Mouse (Mus musculus): ENCODE measurements around the gene Ugt1a8. TPM values are rescaled to one million over a fixed set of nuclear protein-coding genes. Genes with fewer than 3 reads are reported as not detected.
"Not testable (repeated sequence)": the region's sequence is repeated elsewhere in the genome, so short reads cannot be mapped to it uniquely, and the experiment has no call there.

Ugt1a8 gene
- total and polyA plus RNA-seq, 3 experiments: not detected

DNA sequence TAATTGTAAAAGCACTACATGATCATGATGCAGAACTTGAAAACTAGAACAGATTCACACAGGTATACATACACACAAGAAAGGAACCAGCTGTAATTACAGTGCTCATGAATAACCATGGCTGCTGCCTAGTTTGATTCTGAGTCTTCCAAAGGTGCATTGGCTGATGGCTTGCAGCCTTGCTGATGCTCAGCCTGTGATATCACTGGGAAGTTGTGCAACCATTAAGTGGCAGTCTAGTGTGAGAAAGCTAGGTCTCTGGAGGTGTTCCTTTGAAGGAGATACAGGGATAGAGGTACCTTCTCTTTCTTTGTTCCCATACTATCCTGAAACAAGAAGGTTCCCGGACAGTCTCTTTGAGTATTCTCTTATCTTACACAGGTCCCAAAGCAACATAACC is 131.4 kb downstream of the Ugt1a8 start:
- no peak for ATAC-seq (ENCODE audit: extremely low read depth, insufficient number of reproducible peaks, low FRiP score, poor library complexity, severe bottlenecking)
- Histone ChIP-seq H3K4me3 (ENCODE audit: low read depth, low read length) (no peak overlapping the region), H3K36me3 (replicated peaks) (no peaks in the 10 kb centered on the region), H3K9me3 (replicated peaks) (no peaks in the 10 kb centered on the region), H3K27me3 (ENCODE audit: insufficient read depth, low read length) (no peaks in the 10 kb centered on the region), H3K4me1 (ENCODE audit: insufficient read depth, low read depth, low read length) (no peaks in the 10 kb centered on the region)
- no peak for DNase-seq (ENCODE audit: low spot score)
- TF ChIP-seq GATA2 (IDR thresholded peaks at IDR 0.05; ENCODE audit: borderline replicate concordance, low read depth, low read length) (no peak), POLR2AphosphoS5 (IDR thresholded peaks at IDR 0.05; ENCODE audit: insufficient replicate concordance, low read depth, low read length) (no peak), TAL1 (conservative IDR thresholded peaks at IDR 0.05; ENCODE audit: low read depth, low read length) (no peak), GATA1 (IDR thresholded peaks at IDR 0.05; ENCODE audit: borderline replicate concordance, low read length) (no peak), CTCF (IDR thresholded peaks at IDR 0.05; ENCODE audit: low read depth, low read length) (no peak)

DNA sequence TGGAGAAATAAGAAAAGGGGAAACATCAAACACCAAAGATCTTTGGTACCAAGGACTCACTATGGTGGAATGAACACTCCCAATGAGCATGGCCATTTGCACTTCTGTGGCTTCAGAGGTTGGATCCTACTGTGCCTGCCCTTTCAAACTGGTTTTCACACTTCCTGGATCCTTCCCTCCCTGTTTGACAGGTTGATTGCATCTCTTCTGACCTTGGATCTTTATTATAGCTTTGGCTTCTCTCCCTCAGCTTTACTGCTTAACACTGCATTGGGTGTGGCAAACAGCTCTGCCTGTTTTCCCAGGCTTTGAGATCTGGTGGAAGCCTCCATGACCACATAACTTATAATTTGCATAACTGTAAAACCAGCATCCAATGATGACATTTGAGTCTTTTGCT is 132.7 kb downstream of the Ugt1a8 start:
- TF ChIP-seq GATA1 (IDR thresholded peaks at IDR 0.05; ENCODE audit: borderline replicate concordance, low read length): no peak
- TF ChIP-seq CTCF (IDR thresholded peaks at IDR 0.05; ENCODE audit: low read depth, low read length): no peak
- TF ChIP-seq TAL1 (conservative IDR thresholded peaks at IDR 0.05; ENCODE audit: low read depth, low read length): no peak
- TF ChIP-seq GATA2 (IDR thresholded peaks at IDR 0.05; ENCODE audit: borderline replicate concordance, low read depth, low read length): no peak
- TF ChIP-seq POLR2AphosphoS5 (IDR thresholded peaks at IDR 0.05; ENCODE audit: insufficient replicate concordance, low read depth, low read length): no peak

DNA sequence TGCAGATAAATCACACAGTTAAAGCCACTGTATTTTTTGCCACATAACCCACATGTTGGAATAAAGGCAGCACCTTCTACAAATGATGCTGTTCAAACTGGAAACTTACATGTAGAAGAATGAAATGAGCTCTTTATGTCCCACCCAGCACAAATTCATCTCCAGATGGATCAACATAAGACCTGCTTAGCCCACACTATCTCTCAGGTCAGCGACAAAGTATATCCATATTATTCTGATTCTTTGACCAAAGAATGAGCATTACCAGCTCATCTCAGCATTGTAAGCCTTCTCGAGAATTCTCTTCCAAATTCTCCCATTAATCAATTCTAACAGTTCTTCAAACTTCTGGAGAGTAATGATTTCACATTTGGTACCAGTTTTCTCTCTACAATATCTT is 134.6 kb downstream of the Ugt1a8 start:
- H3K36me3 ChIP-seq (replicated peaks): no peaks in the 10 kb centered on the region
- TF ChIP-seq POLR2AphosphoS5 (IDR thresholded peaks at IDR 0.05; ENCODE audit: insufficient replicate concordance, low read depth, low read length) (no peak), GATA2 (IDR thresholded peaks at IDR 0.05; ENCODE audit: borderline replicate concordance, low read depth, low read length) (no peak), GATA1 (IDR thresholded peaks at IDR 0.05; ENCODE audit: borderline replicate concordance, low read length) (no peak), CTCF (IDR thresholded peaks at IDR 0.05; ENCODE audit: low read depth, low read length) (no peak), TAL1 (conservative IDR thresholded peaks at IDR 0.05; ENCODE audit: low read depth, low read length) (no peak)
- ATAC-seq (ENCODE audit: extremely low read depth, insufficient number of reproducible peaks, low FRiP score, poor library complexity, severe bottlenecking) (no peak), DNase-seq (ENCODE audit: low spot score) (no peak)
- H3K4me1 ChIP-seq (ENCODE audit: insufficient read depth, low read depth, low read length): no peaks in the 10 kb centered on the region
- no peaks in the 10 kb centered on the region for H3K27me3 ChIP-seq (ENCODE audit: insufficient read depth, low read length)
- H3K4me3 ChIP-seq (ENCODE audit: low read depth, low read length): no peak overlapping the region
- H3K9me3 ChIP-seq (replicated peaks): no peaks in the 10 kb centered on the region

More for the DNA sequence above, 132.7 kb downstream of the Ugt1a8 start:
- no peak for DNase-seq (ENCODE audit: low spot score)
- Histone ChIP-seq H3K9me3 (replicated peaks) (no peaks in the 10 kb centered on the region), H3K4me1 (ENCODE audit: insufficient read depth, low read depth, low read length) (no peaks in the 10 kb centered on the region), H3K4me3 (ENCODE audit: low read depth, low read length) (no peak overlapping the region), H3K27me3 (ENCODE audit: insufficient read depth, low read length) (no peaks in the 10 kb centered on the region), H3K36me3 (replicated peaks) (no peaks in the 10 kb centered on the region)
- ATAC-seq (ENCODE audit: extremely low read depth, insufficient number of reproducible peaks, low FRiP score, poor library complexity, severe bottlenecking): no peak

GRCm38 (mm10) chr1:88223011-88223515 is 135.4 kb downstream of the Ugt1a8 start:
- H3K4me1 ChIP-seq (ENCODE audit: insufficient read depth, low read depth, low read length); ATAC-seq (ENCODE audit: extremely low read depth, insufficient number of reproducible peaks, low FRiP score, poor library complexity, severe bottlenecking); H3K4me3 ChIP-seq (ENCODE audit: low read depth, low read length); H3K27me3 ChIP-seq (ENCODE audit: insufficient read depth, low read length); H3K36me3 ChIP-seq (replicated peaks); DNase-seq (ENCODE audit: low spot score); H3K9me3 ChIP-seq (replicated peaks): not testable (repeated sequence)

GRCm38 (mm10) chr1:88223591-88223990 is 136.0 kb downstream of the Ugt1a8 start:
- ATAC-seq (ENCODE audit: extremely low read depth, insufficient number of reproducible peaks, low FRiP score, poor library complexity, severe bottlenecking) (no peak), DNase-seq (ENCODE audit: low spot score) (no peak)
- H3K36me3 ChIP-seq (replicated peaks): no peaks in the 10 kb centered on the region
- no peak overlapping the region for H3K4me3 ChIP-seq (ENCODE audit: low read depth, low read length)
- no peaks in the 10 kb centered on the region for H3K27me3 ChIP-seq (ENCODE audit: insufficient read depth, low read length)
- no peaks in the 10 kb centered on the region for H3K9me3 ChIP-seq (replicated peaks)
- no peaks in the 10 kb centered on the region for H3K4me1 ChIP-seq (ENCODE audit: insufficient read depth, low read depth, low read length)
- TF ChIP-seq TAL1 (conservative IDR thresholded peaks at IDR 0.05; ENCODE audit: low read depth, low read length): no peak
- no peak for TF ChIP-seq POLR2AphosphoS5 (IDR thresholded peaks at IDR 0.05; ENCODE audit: insufficient replicate concordance, low read depth, low read length)

DNA sequence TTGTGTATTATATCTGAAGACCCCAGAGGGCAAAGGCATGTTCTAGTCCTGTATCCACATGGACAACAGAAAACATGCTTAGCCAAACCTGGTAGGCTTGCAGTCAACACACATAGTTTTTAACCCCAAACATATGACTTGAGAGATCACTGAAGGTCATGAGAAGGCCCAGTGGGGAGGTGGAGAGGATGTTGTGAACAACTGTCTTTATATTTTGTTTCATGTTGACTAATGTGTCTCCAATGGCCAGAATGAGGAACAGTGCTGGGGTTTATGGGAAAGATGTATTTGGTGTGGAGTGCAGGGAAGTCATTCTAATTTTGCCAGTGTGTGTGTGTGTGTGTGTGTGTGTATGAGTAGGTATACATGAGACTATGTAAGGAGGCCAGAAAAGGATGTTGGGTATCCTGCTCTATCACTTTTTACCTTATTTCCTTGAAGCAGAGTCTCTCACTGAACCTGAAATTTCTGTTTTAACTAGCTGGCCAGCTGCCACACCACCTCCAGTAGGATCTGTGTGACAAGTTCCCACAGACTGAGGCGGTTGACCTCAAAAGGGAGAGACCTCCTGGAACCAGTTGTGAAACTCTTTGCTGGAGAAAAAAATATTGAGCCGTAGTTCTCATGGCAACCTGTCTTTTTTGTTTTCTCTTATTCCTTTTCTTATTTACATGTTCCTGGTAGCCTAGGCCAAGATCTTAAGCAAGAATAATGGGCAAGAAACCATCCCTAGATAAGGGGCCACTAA is 136.6 kb downstream of the Ugt1a8 start:
- DNase-seq (ENCODE audit: low spot score) (no peak), ATAC-seq (ENCODE audit: extremely low read depth, insufficient number of reproducible peaks, low FRiP score, poor library complexity, severe bottlenecking) (no peak)
- no peaks in the 10 kb centered on the region for H3K36me3 ChIP-seq (replicated peaks)
- H3K9me3 ChIP-seq (replicated peaks): no peaks in the 10 kb centered on the region
- H3K4me3 ChIP-seq (ENCODE audit: low read depth, low read length): no peak overlapping the region
- no peaks in the 10 kb centered on the region for H3K4me1 ChIP-seq (ENCODE audit: insufficient read depth, low read depth, low read length)
- TF ChIP-seq GATA2 (IDR thresholded peaks at IDR 0.05; ENCODE audit: borderline replicate concordance, low read depth, low read length) (no peak), CTCF (IDR thresholded peaks at IDR 0.05; ENCODE audit: low read depth, low read length) (no peak), GATA1 (IDR thresholded peaks at IDR 0.05; ENCODE audit: borderline replicate concordance, low read length) (no peak), POLR2AphosphoS5 (IDR thresholded peaks at IDR 0.05; ENCODE audit: insufficient replicate concordance, low read depth, low read length) (no peak), TAL1 (conservative IDR thresholded peaks at IDR 0.05; ENCODE audit: low read depth, low read length) (no peak)
- H3K27me3 ChIP-seq (ENCODE audit: insufficient read depth, low read length): no peaks in the 10 kb centered on the region

DNA sequence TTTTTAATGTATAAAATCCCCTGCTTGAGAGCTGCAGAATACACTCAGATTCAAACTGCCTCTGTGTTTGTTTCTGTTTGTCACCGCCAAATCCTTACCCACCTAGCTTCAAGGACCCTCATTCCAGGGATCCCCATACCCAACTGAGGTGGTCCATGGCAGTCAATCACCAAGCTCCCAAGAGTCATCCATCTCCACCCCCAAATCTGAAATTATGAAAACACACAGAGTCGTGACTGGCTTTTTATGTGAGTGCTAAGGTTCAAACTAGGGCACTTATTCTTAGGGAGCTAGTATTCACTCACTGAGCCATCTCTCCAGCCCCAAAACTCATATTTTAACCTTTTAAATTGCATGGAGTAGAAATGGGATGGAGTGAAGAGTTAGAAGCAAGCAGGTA is 137.7 kb downstream of the Ugt1a8 start:
- H3K27me3 ChIP-seq (ENCODE audit: insufficient read depth, low read length); DNase-seq (ENCODE audit: low spot score); H3K36me3 ChIP-seq (replicated peaks); H3K4me3 ChIP-seq (ENCODE audit: low read depth, low read length); ATAC-seq (ENCODE audit: extremely low read depth, insufficient number of reproducible peaks, low FRiP score, poor library complexity, severe bottlenecking); H3K4me1 ChIP-seq (ENCODE audit: insufficient read depth, low read depth, low read length); H3K9me3 ChIP-seq (replicated peaks): not testable (repeated sequence)

All from G1E (cell line).